Mouse (Mus musculus) neutrophil, adult 5-6 weeks (primary cell): Measurements from ENCODE around the gene Mrps2. TPM values are rescaled to one million over a fixed set of nuclear protein-coding genes. Genes with fewer than 3 reads are reported as not detected.
"Not testable (repeated sequence)": the region's sequence is repeated elsewhere in the genome, so short reads cannot be mapped to it uniquely, and the experiment has no call there.

Experiments used
- ATAC-seq: fragments of 151-379, 151-347 bp; 2 replicates; pipeline ENCODE4 v1.8.0; 2017; ENCODE audit warnings: mild to moderate bottlenecking, moderate TSS enrichment; ENCODE audit not compliant: insufficient number of reproducible peaks, poor library complexity, low FRiP score, severe bottlenecking; ENCODE audit errors: extremely low read depth
- total RNA-seq: library from RNA; stranded (forward); fragments of 200-1000 nt; gene quantifications from 2 replicates; pipeline ENCODE4 v1.2.3, GENCODE M21; 2017

The Mrps2 gene
- total RNA-seq, 1 experiment from 2014 or later, result 10.7 TPM

- ATAC-seq, result no peak
Observed at GRCm38 (mm10) chr2:28468486-28469225, 790 bp downstream of the Mrps2 start.

GRCm38 (mm10) chr2:28469461-28469860 lies 1.6 kb downstream of the Mrps2 start:
- no peak for ATAC-seq

GRCm38 (mm10) chr2:28470591-28470990 lies 2.7 kb downstream of the Mrps2 start:
- no peak for ATAC-seq

GRCm38 (mm10) chr2:28472011-28472410 lies 4.1 kb downstream of the Mrps2 start:
- ATAC-seq, result not testable (repeated sequence)

- ATAC-seq, result not testable (repeated sequence)
Observed at GRCm38 (mm10) chr2:28477993-28478392, 10.1 kb downstream of the Mrps2 start.

GRCm38 (mm10) chr2:28479208-28480204 lies 11.6 kb downstream of the Mrps2 start:
- no peak for ATAC-seq

GRCm38 (mm10) chr2:28483861-28484260 lies 16.0 kb downstream of the Mrps2 start:
- ATAC-seq, result no peak

GRCm38 (mm10) chr2:28494521-28494920 lies 26.7 kb downstream of the Mrps2 start:
- ATAC-seq, result no peak

GRCm38 (mm10) chr2:28495207-28495756 lies 27.4 kb downstream of the Mrps2 start:
- ATAC-seq, result no peak

- ATAC-seq, result no peak
Observed at GRCm38 (mm10) chr2:28495801-28496595, 28.1 kb downstream of the Mrps2 start.

GRCm38 (mm10) chr2:28496671-28497070 lies 28.8 kb downstream of the Mrps2 start, which contains the start of gene Gbgt1:
Gene Gbgt1, plus strand, starts transcription at chr2:28496891.
- no peak for ATAC-seq

- no peak for ATAC-seq
Observed at GRCm38 (mm10) chr2:28497561-28497960, 29.7 kb downstream of the Mrps2 start.

- ATAC-seq, result no peak
Observed at GRCm38 (mm10) chr2:28498431-28498830, 30.6 kb downstream of the Mrps2 start.

- ATAC-seq, result no peak
Observed at GRCm38 (mm10) chr2:28502987-28503386, 35.1 kb downstream of the Mrps2 start.

- ATAC-seq, result no peak
Observed at GRCm38 (mm10) chr2:28504676-28505075, 36.8 kb downstream of the Mrps2 start.

GRCm38 (mm10) chr2:28505795-28506194 lies 37.9 kb downstream of the Mrps2 start, which contains the start of gene Gm10134:
Gene Gm10134, plus strand, starts transcription at chr2:28506095.
- no peak for ATAC-seq

- no peak for ATAC-seq
Observed at GRCm38 (mm10) chr2:28506291-28506690, 38.4 kb downstream of the Mrps2 start.

- ATAC-seq, result not testable (repeated sequence)
Observed at GRCm38 (mm10) chr2:28511600-28511999, 43.7 kb downstream of the Mrps2 start.
